Mouse (Mus musculus) spleen, adult 2 months (tissue): ENCODE measurements around the gene Zfp654.

Source experiments
- CTCF ChIP-seq: fragments of 200-500 bp; IDR thresholded peaks from 2 replicates; pipeline ENCODE4 v1.5.1; 2011; ENCODE audit warnings: mild to moderate bottlenecking, inconsistent platforms; ENCODE audit not compliant: insufficient read depth, insufficient read length, insufficient replicate concordance; ENCODE audit errors: extremely low read depth
- POLR2A ChIP-seq: fragments of 200-500 bp; IDR thresholded peaks from 2 replicates; pipeline ENCODE4 v1.6.1; 2011; ENCODE audit warnings: low read depth, low read length, inconsistent platforms

- no peak for TF ChIP-seq CTCF
- TF ChIP-seq POLR2A = no peak
Observed at GRCm38 (mm10) chr16:64789706-64790105, 61.7 kb downstream of the Zfp654 start.
